Mouse (Mus musculus) megakaryocyte progenitor cell, adult 5-6 weeks (primary cell): Measurements from ENCODE around the gene Pde6b. TPM values are rescaled to one million over a fixed set of nuclear protein-coding genes. Genes with fewer than 3 reads are reported as not detected.

Source experiments
- ATAC-seq: replicated peaks from 2 replicates; pipeline ENCODE4 v1.8.0; 2016; ENCODE audit warnings: mild to moderate bottlenecking, moderate TSS enrichment, inconsistent platforms; ENCODE audit not compliant: poor library complexity
- total RNA-seq, 2 experiments: library from RNA; stranded (forward) in 1 of 2; stranded (reverse) in 1 of 2; fragments of 157-497, 149-512 nt in 1 of 2; fragments of 200-1000 nt in 1 of 2; gene quantifications; 2 replicates each; pipeline versions ENCODE4 v1.2.3 to v1.2.4; 2015 to 2017

Pde6b gene
- total RNA-seq (2015) (not detected in 2 replicates), total RNA-seq (2017) (not detected in 2 replicates)

DNA sequence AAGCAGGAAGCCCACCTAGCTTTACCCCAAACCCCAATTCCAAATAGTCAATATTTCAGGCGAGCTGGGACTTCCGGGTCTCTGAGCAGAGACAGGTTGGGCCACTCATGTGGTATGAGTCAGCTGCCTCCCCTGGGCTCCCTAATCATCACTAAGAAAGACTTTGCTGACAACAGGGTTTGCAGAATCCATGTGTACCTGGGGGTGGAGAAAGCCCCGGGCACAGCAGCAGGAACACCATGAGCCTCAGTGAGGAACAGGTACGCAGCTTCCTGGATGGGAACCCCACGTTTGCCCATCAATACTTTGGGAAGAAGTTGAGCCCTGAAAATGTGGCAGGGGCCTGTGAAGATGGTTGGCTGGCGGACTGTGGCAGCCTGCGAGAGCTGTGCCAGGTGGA lies at the start of gene Pde6b:
Pde6b (plus strand) TSS at position 191 of the 400 bp plus-strand sequence.
- ATAC-seq, result no peak

DNA sequence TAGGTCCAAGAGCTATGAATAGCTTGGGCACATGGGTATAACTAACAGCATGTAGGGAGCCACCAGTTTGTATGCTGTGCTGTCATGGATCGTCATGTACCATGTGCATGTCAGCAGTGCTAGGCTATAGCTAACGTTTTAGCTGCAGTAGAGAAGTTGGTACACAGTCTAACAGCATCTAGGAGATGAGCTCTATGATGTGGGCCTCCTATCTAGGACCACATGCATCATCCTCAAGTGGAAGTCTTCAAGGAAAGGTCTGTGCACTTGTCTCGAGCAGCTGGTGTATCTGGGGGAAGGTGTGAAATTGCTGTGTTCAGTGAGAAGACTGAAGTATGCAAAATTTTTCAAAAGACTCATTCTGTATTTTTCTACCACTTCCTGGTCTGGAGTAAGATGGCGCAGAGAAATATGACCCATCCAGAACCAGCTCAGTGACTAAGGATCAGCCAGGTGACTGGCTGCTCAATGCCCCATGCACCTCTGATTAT lies 44.5 kb upstream of the Pde6b start:
- no peak for ATAC-seq

GRCm38 (mm10) chr5:108345313-108346071 lies 42.7 kb upstream of the Pde6b start:
- peak; percentile 94 for ATAC-seq

GRCm38 (mm10) chr5:108347843-108348242 lies 40.3 kb upstream of the Pde6b start:
- ATAC-seq, result no peak

GRCm38 (mm10) chr5:108349511-108350148 lies 38.6 kb upstream of the Pde6b start:
- no peak for ATAC-seq

DNA sequence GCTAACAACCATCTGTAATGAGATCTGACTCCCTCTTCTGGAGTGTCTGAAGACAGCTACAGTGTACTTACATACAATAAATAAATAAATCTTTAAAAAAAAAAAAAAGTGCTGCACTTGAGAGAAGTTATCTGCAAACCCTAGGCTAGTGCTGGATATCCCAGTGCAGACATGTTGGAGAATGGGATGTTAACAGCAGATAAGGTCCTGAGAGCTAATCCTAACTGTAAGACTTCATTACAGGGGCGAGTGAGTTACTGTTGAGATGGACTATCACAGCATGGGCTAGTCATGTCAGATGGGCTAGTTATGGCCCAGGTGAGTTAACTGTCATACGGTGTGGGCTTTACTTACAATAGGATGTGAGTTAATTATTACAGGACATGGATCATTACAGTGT lies 34.1 kb upstream of the Pde6b start:
- ATAC-seq, result peak; percentile 70

GRCm38 (mm10) chr5:108357862-108358261 lies 30.3 kb upstream of the Pde6b start:
- ATAC-seq, result peak; percentile 53

DNA sequence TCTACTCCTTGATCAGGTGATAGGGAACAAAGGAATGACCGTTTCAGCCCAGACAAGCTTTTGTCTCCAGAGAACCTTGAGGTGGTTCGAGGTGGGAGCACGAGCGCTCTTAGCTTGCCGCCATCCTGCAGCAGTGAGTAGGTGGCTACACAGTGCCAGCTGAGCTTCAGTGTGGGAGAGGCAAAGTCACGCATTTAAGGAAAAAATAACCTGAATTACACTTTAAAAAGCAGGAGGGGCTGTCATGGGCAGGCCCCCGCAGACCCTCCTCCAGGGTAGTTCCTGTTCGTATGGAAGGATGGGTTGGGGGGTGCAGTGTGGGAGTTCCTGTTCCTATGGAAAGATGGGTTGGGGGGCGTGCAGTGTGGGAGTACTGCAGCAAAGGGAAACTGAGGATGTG lies 28.7 kb upstream of the Pde6b start:
- no peak for ATAC-seq

DNA sequence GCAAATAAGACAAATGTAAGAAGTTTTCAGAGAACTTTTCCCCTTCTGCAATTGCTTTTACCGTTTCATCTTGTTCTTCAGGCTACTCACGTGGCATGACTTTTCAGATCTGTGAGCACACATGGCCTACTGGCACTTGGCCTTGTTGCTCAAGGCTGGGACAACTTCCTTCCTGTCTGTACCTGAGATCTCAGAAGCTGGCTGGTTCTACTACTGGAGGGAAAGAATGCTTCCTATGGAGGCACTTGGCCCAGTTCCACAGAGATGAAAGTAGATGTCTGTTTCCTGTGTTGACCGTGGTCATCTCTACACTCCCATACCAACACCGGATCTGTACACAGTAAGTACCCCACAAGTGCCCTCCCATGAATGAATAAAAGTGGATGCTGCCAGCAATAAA lies 28.0 kb upstream of the Pde6b start:
- 0 out of 2 replicates have a peak, but pooled peaks have one; percentile 19 for ATAC-seq

DNA sequence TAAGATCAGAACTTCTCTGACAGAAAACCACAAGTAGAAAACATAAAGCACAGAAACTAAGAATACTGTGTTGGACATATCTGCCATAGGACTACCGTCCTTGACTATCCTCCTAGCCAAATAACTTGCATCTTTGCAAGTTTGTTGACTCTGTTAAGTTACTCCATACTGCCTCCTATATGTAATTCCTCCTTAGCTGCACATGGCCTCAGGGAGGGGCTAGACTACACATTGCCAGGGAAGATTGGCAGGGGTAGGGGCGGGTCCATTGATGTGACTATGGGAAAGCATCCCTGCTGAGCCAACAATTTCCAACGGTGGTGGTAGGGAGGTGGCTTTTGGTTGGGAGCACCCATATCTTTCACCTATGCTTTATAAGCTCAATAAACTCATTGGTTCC lies 25.9 kb upstream of the Pde6b start:
- ATAC-seq, result peak; percentile 69

GRCm38 (mm10) chr5:108366328-108366983 lies 21.7 kb upstream of the Pde6b start:
- no peak for ATAC-seq

DNA sequence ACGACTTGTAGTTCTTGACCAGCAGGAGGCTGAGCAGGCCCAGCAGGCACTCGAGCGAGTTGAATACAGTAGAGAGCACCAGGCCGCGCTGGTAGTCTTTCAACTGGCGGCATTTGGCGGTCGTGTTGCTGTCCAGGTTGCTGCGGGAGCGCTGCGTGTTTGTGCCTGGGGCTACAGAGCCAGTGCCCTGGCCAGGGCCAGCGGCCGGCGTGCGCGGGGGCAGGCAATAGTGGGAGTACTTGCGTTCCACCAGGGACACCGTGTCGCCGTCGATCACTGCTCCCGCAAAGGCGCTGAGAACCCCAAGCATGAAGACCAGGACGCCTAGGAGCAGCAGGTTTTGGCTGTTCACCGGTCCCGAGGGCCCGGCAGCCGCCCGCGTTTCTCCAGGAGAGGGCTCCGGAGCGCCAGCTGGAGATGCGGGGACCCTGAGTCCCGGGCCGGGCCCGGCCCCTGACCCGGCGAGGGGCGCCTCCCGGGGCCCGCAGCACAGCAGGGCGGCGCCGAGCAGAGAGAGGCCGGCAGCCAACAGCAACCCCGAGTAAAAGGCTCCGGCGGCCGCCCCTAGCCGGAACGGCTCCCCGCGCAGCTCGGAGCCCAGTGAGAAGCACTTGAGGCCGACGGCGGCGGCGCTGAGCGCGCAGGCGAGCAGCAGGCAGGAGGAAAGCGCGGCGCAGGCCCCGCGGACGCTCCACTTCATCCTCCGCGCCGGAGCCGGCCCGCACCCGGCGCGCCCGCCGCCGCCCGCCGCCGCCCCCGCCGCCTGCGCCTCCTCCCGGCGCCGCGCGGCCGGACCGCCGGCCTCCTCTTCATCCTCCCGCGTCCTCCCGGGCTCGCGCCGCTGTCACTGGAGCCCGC lies 21.0 kb upstream of the Pde6b start:
- ATAC-seq, result 0 out of 2 replicates have a peak, but pooled peaks have one; percentile 16

GRCm38 (mm10) chr5:108367871-108368332 lies 20.3 kb upstream of the Pde6b start, which contains the start of gene Gm42517:
Gene Gm42517 (minus strand): TSS chr5:108367922.
- ATAC-seq, result no peak

- ATAC-seq, result no peak
These were observed 19.7 kb upstream of the Pde6b start for GRCm38 (mm10) chr5:108368446-108368845.

GRCm38 (mm10) chr5:108368851-108369621 lies 19.2 kb upstream of the Pde6b start:
- peak; percentile 43 for ATAC-seq

- ATAC-seq, result no peak
These were observed 18.2 kb upstream of the Pde6b start for GRCm38 (mm10) chr5:108369964-108370363.

DNA sequence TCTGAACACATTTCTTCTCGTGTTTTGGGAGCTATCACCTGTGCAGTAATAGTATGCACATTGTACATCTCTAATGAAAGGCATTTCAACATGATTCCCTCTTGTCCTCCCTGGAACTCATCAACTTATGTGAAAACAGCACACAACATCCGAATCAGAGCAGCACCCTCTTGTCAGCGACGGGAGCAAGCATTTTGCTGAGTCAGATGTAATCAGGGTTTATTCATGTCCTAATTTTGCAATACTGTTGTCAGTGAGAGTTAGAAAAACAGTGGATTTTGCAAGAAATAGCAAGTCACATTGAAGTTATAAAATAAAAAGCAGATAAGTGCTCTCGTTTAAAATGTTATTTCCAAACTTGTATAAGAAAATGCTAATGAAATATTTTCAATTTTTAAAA lies 14.1 kb upstream of the Pde6b start:
- no peak for ATAC-seq

DNA sequence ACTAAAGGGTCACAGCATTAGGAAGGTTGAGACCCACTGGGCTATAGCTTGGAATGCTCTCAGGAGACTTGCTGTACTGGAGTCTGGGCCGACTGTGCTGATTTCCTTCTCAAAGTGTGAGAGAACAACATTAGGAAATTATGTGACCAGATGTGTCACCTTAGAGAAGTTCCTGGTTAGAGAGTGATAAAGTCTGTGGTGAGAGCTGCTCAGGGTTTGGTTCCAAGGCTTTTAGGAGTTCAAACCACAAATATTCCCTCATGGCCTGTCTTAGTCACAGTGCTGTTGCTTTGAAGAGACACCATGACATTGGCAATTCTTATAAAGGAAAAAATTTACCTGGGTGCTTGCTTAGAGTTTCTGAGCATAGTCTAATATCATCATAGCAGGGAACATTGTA lies 12.1 kb upstream of the Pde6b start:
- ATAC-seq, result peak; percentile 75

GRCm38 (mm10) chr5:108378346-108378745 lies 9.8 kb upstream of the Pde6b start:
- ATAC-seq, result no peak

- ATAC-seq, result no peak
These were observed 2.6 kb upstream of the Pde6b start for GRCm38 (mm10) chr5:108385632-108386031.
